Mouse (Mus musculus) lung, embryonic 14.5 days (tissue): ENCODE measurements at regions not wholly inside any gene's neighbourhood (a gene's known extent, or its start where the extent isn't known, plus 50 kb on each side); places are given as distances from the start of the nearest gene placed in this dataset.

Experiments used
- ATAC-seq: fragments of 200-750 bp; cut with Nextera tagmentation; 2 replicates; pipeline ENCODE4 v1.8.0; 2017; ENCODE audit warnings: mild to moderate bottlenecking, moderate TSS enrichment, moderate library complexity; ENCODE audit not compliant: insufficient read depth
- DNase-seq: peaks from one replicate; pipeline ENCODE4 v3.0.0-alpha.2; 2015
- H3K27ac ChIP-seq: fragments of 300-500 bp; sonication (generic); 2 replicates; pipeline ENCODE4 v1.5.1; 2014; ENCODE audit warnings: low read depth, mild to moderate bottlenecking, moderate library complexity
- H3K27me3 ChIP-seq: fragments of 300-500 bp; sonication (generic); 2 replicates; pipeline ENCODE4 v1.6.1; 2014; ENCODE audit warnings: low read length, control low read depth; ENCODE audit not compliant: insufficient read depth
- H3K36me3 ChIP-seq: fragments of 300-500 bp; sonication (generic); 2 replicates; pipeline ENCODE4 v1.6.1; 2014; ENCODE audit warnings: control low read depth; ENCODE audit not compliant: insufficient read depth
- H3K4me1 ChIP-seq: fragments of 300-500 bp; sonication (generic); 2 replicates; pipeline ENCODE4 v1.6.1; 2014; ENCODE audit warnings: antibody characterized with exemption, control low read depth; ENCODE audit not compliant: insufficient read depth
- H3K4me2 ChIP-seq: fragments of 300-500 bp; sonication (generic); 2 replicates; pipeline ENCODE4 v1.6.1; 2014; ENCODE audit warnings: mild to moderate bottlenecking
- H3K4me3 ChIP-seq: fragments of 300-500 bp; sonication (generic); 2 replicates; pipeline ENCODE4 v1.5.1; 2014; ENCODE audit warnings: low read depth, low read length
- H3K9ac ChIP-seq: fragments of 300-500 bp; sonication (generic); 2 replicates; pipeline ENCODE4 v1.6.1; 2014
- H3K9me3 ChIP-seq: fragments of 300-500 bp; sonication (generic); 2 replicates; pipeline ENCODE4 v1.6.1; 2016; ENCODE audit warnings: low read depth, low read length, control low read depth
- CTCF ChIP-seq: IDR thresholded peaks from 2 replicates; pipeline ENCODE4 v1.5.1; 2016; ENCODE audit warnings: antibody characterized with exemption, low read depth
- WGBS: fragments of 180-500 bp; shearing (Covaris S2); extraction: QIAGEN DNeasy Blood & Tissue Kit; methylation state at CpG from one replicate; pipeline ENCODE4 v1.1.7; 2014; 5-methylcytosine and 5-hydroxymethylcytosine counted together

- peak; percentile 47 for TF ChIP-seq CTCF
- Histone ChIP-seq H3K4me1 (no peaks in the 10 kb centered on the region), H3K36me3 (no peaks in the 10 kb centered on the region), H3K4me2 (no peak overlapping the region), H3K9me3 (no peaks in the 10 kb centered on the region), H3K9ac (no peak overlapping the region), H3K27ac (no peak overlapping the region), H3K27me3 (no peaks in the 10 kb centered on the region), H3K4me3 (no peak overlapping the region)
- 42% methylated on average over 4 of the region's 4 CpGs for WGBS
- ATAC-seq (no peak), DNase-seq (peak; percentile 65)
Observed at GRCm38 (mm10) chr2:107175721-107176120, 114.7 kb upstream of the Kcna4 start.

- Histone ChIP-seq H3K4me1 (no peaks in the 10 kb centered on the region), H3K36me3 (no peaks in the 10 kb centered on the region), H3K4me3 (no peak overlapping the region), H3K27ac (no peak overlapping the region), H3K4me2 (no peak overlapping the region), H3K27me3 (no peaks in the 10 kb centered on the region), H3K9ac (no peak overlapping the region), H3K9me3 (no peaks in the 10 kb centered on the region)
- DNase-seq (no peak), ATAC-seq (no peak)
- 82% methylated on average over 6 of the region's 6 CpGs for WGBS
- TF ChIP-seq CTCF: no peak
Observed at GRCm38 (mm10) chr2:107183066-107183465, 107.4 kb upstream of the Kcna4 start.

- H3K9ac ChIP-seq: no peak overlapping the region
- DNase-seq: no peak
- no peaks in the 10 kb centered on the region for H3K4me1 ChIP-seq
- H3K27ac ChIP-seq: no peak overlapping the region
- no peaks in the 10 kb centered on the region for H3K9me3 ChIP-seq
- no peaks in the 10 kb centered on the region for H3K36me3 ChIP-seq
- ATAC-seq: no peak
- H3K4me3 ChIP-seq: no peak overlapping the region
- TF ChIP-seq CTCF: no peak
- WGBS: 52% methylated on average over 3 of the region's 3 CpGs
- H3K27me3 ChIP-seq: no peaks in the 10 kb centered on the region
- no peak overlapping the region for H3K4me2 ChIP-seq
Observed at GRCm38 (mm10) chr2:107184864-107185263, 105.6 kb upstream of the Kcna4 start.

DNA sequence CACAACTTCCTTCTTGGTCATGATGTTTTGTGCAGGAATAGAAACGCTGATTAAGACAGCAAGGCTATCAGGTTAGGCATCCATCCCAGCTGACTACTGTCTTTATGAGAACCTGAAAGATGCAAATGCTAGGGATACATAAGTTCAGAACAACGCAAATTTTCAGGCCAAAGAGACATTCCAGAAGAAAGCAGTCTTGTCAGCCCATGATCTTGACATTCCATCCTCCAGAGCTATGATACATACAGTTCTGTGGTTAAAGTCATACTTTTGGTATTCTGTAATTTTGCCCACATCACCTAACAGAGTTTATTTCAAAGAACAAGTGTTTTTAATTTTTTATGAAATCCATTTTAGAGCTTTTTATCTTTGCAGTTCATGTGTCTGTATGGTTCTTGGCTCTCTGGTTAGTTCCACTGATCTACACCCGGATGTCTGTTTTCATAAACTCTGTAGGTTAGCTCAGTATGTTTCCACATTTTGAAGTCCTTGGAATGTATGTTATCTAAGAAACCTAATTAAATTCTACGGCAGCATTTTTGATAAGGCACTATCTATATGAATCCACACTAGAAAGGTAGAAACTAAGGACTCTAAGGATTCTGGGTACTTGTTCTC is 88.5 kb upstream of the Kcna4 start:
- Histone ChIP-seq H3K4me1 (no peaks in the 10 kb centered on the region), H3K9me3 (no peaks in the 10 kb centered on the region), H3K36me3 (no peaks in the 10 kb centered on the region), H3K4me3 (no peak overlapping the region), H3K27ac (no peak overlapping the region), H3K27me3 (no peaks in the 10 kb centered on the region), H3K9ac (no peak overlapping the region), H3K4me2 (no peak overlapping the region)
- DNase-seq: no peak
- 71% methylated on average over 4 of the region's 4 CpGs for WGBS
- no peak for TF ChIP-seq CTCF
- no peak for ATAC-seq

- 66% methylated on average over 3 of the region's 3 CpGs for WGBS
- no peaks in the 10 kb centered on the region for H3K36me3 ChIP-seq
- H3K9ac ChIP-seq: no peak overlapping the region
- DNase-seq (no peak), ATAC-seq (no peak)
- H3K27me3 ChIP-seq: no peaks in the 10 kb centered on the region
- no peaks in the 10 kb centered on the region for H3K4me1 ChIP-seq
- no peak overlapping the region for H3K27ac ChIP-seq
- no peak overlapping the region for H3K4me2 ChIP-seq
- H3K4me3 ChIP-seq: no peak overlapping the region
- no peaks in the 10 kb centered on the region for H3K9me3 ChIP-seq
- no peak for TF ChIP-seq CTCF
Observed at GRCm38 (mm10) chr2:107202474-107202858, 88.0 kb upstream of the Kcna4 start.

- DNase-seq (no peak), ATAC-seq (no peak)
- WGBS: 45% methylated on average over 1 of the region's 1 CpGs
- Histone ChIP-seq H3K27ac (no peak overlapping the region), H3K9me3 (no peaks in the 10 kb centered on the region), H3K4me2 (no peak overlapping the region), H3K4me1 (no peaks in the 10 kb centered on the region), H3K4me3 (no peak overlapping the region), H3K27me3 (no peaks in the 10 kb centered on the region), H3K36me3 (no peaks in the 10 kb centered on the region), H3K9ac (no peak overlapping the region)
- no peak for TF ChIP-seq CTCF
Observed at GRCm38 (mm10) chr2:107221544-107221943, 68.9 kb upstream of the Kcna4 start.

DNA sequence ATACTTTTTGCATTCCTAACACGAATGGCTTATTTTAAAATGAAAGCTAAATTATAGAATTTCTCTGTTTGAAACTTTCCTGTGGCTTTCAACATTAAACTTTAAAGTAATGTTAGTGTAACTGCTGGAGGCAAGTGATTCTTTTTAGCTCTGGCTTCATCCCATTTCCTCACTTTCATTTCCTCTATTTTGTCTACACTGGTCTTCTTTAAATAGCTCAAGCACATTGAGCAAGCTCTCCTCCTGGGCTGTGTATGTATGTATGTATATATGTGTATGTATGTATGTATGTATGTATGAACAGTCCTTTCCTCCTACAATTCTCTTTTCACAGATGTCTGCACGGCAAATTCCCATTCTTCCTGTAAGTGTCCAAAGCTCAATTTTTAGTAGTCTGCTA is 65.8 kb upstream of the Kcna4 start:
- TF ChIP-seq CTCF: no peak

DNA sequence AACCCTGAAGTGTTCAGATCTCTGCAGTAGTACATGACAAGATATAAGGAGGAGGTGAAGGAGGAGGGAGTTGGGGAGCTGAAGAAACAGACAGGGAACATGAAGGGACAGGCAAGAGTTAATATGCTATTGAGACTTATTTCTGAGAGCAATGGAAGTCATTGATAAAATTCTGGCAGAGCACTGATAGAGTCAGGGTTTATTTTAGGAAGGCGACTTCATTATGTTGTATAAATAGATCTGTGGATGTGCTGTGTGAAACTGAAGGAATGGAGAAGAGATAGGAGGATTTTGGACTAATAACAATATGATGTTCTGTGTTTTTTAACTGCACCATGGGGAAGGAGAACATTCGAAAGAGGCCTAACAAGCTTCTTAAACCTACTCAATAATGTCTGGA is 63.0 kb upstream of the Kcna4 start:
- no peak for TF ChIP-seq CTCF
- Histone ChIP-seq H3K27ac (no peak overlapping the region), H3K27me3 (no peaks in the 10 kb centered on the region), H3K9ac (no peak overlapping the region), H3K36me3 (no peaks in the 10 kb centered on the region), H3K9me3 (no peaks in the 10 kb centered on the region), H3K4me2 (no peak overlapping the region), H3K4me1 (no peaks in the 10 kb centered on the region), H3K4me3 (no peak overlapping the region)
- WGBS: 51% methylated on average over 2 of the region's 2 CpGs
- ATAC-seq: no peak
- no peak for DNase-seq

More for the DNA sequence above, 65.8 kb upstream of the Kcna4 start:
- Histone ChIP-seq H3K36me3 (no peaks in the 10 kb centered on the region), H3K27ac (no peak overlapping the region), H3K4me2 (no peak overlapping the region), H3K9ac (no peak overlapping the region), H3K9me3 (no peaks in the 10 kb centered on the region), H3K4me1 (no peaks in the 10 kb centered on the region), H3K4me3 (no peak overlapping the region), H3K27me3 (no peaks in the 10 kb centered on the region)
- DNase-seq: no peak
- WGBS: 75% methylated on average over 2 of the region's 2 CpGs
- no peak for ATAC-seq
